Mouse (Mus musculus): ENCODE measurements around the gene Itih2. TPM values are rescaled to one million over a fixed set of nuclear protein-coding genes. Genes with fewer than 3 reads are reported as not detected.

Itih2 gene
- 0.02 TPM for polyA plus RNA-seq (2012; fragmentation: generic; extraction: Trizol)

DNA sequence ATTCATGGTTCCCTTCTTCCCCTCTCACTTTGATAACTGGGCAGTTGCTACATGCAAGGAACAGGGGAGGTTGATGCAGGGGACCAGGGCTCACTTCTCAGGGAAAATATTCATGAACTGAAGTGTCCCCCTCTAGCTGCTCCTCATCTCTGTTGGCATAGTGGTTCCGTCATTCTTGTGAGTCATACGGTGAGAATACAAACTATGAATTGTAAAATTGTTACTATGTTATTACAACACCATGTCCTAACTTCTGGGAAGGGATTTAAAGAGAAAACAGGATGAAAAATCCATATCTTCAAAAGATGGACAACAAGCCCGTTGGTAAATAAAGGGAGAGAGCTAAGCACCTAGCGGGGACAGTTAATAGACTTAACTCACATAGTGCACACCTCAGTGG is at the start of gene Itih2:
Itih2 (minus strand) TSS at position 101 of the 400 bp plus-strand sequence.
- no peak within 1 kb of the TSS for H3K4me3 ChIP-seq
- TF ChIP-seq REST (IDR thresholded peaks at IDR 0.05; ENCODE audit: insufficient read depth, insufficient read length) (no peak), TCF3 (IDR thresholded peaks at IDR 0.05; ENCODE audit: insufficient read length, low read depth) (no peak), CEBPB (IDR thresholded peaks at IDR 0.05; ENCODE audit: insufficient read depth, poor library complexity, severe bottlenecking) (no peak), POLR2A (IDR thresholded peaks at IDR 0.05; ENCODE audit: insufficient read length, low read depth) (no peak), TCF12 (IDR thresholded peaks at IDR 0.05; ENCODE audit: insufficient read depth, poor library complexity, severe bottlenecking) (no peak), MYOD1 (IDR thresholded peaks at IDR 0.05; ENCODE audit: control insufficient read depth in 1 of 3, insufficient read length in 2 of 3, low read depth in 2 of 3) (no peak), MYOG (IDR thresholded peaks at IDR 0.05; ENCODE audit: control insufficient read depth in 1 of 3, insufficient read depth in 1 of 3, insufficient read length in 2 of 3, low read depth in 2 of 3) (no peak), MAX (IDR thresholded peaks at IDR 0.05; ENCODE audit: low read depth) (no peak), POLR2AphosphoS2 (IDR thresholded peaks at IDR 0.05; ENCODE audit: insufficient read length, low read depth) (no peak), SRF (IDR thresholded peaks at IDR 0.05; ENCODE audit: control insufficient read depth, insufficient read length, low read depth) (no peak), E2F4 (IDR thresholded peaks at IDR 0.05; ENCODE audit: insufficient read depth) (no peak)
- H3K36me3 ChIP-seq (ENCODE audit: control insufficient read depth, insufficient read depth), result no peaks in the 10 kb centered on the region
- no peaks in the 10 kb centered on the region for H3K79me2 ChIP-seq (ENCODE audit: control insufficient read depth, insufficient read depth)
- no peaks in the 10 kb centered on the region for H3K27me3 ChIP-seq (ENCODE audit: control insufficient read depth, insufficient read depth, insufficient read length)
- H3K4me2 ChIP-seq (ENCODE audit: low read depth), result no peak within 1 kb of the TSS
- no peak within 1 kb of the TSS for H3ac ChIP-seq (ENCODE audit: control insufficient read depth, insufficient read length)

DNA sequence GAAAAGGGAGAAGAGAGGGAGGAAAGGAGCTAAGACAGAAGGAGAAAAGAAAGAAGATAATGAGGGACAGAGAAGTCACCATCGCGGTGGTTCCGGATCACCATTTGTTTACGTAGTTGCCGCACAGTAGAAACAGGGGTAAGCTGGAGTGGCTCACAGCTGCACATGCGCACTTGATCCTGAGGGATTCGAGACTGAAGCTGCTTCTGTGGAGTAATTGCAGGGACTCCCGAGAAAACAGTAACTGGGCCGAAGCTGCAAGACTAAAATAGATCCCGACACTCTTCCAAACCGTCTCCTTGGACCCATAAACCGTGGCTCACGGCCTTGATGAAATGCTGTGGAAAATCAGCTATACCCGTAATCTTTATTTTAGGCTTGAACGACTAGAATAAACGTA is 38.8 kb upstream of the Itih2 start:
- Histone ChIP-seq H3K4me2 (ENCODE audit: low read depth) (no peak overlapping the region), H3K27me3 (ENCODE audit: control insufficient read depth, insufficient read depth, insufficient read length) (no peaks in the 10 kb centered on the region), H3K36me3 (ENCODE audit: control insufficient read depth, insufficient read depth) (no peaks in the 10 kb centered on the region), H3ac (ENCODE audit: control insufficient read depth, insufficient read length) (no peak overlapping the region), H3K4me3 (no peak overlapping the region), H3K79me2 (ENCODE audit: control insufficient read depth, insufficient read depth) (no peaks in the 10 kb centered on the region)
- TF ChIP-seq TCF12 (IDR thresholded peaks at IDR 0.05; ENCODE audit: insufficient read depth, poor library complexity, severe bottlenecking), result no peak
- TF ChIP-seq REST (IDR thresholded peaks at IDR 0.05; ENCODE audit: insufficient read depth, insufficient read length), result no peak
- TF ChIP-seq E2F4 (IDR thresholded peaks at IDR 0.05; ENCODE audit: insufficient read depth), result no peak
- TF ChIP-seq CEBPB (IDR thresholded peaks at IDR 0.05; ENCODE audit: insufficient read depth, poor library complexity, severe bottlenecking), result no peak
- TF ChIP-seq MAX (IDR thresholded peaks at IDR 0.05; ENCODE audit: low read depth), result no peak
- no peak for TF ChIP-seq USF1 (IDR thresholded peaks at IDR 0.05; ENCODE audit: low read depth)
- no peak for TF ChIP-seq MYOD1 (IDR thresholded peaks at IDR 0.05; ENCODE audit: control insufficient read depth in 1 of 3, insufficient read length in 2 of 3, low read depth in 2 of 3)
- TF ChIP-seq SRF (IDR thresholded peaks at IDR 0.05; ENCODE audit: control insufficient read depth, insufficient read length, low read depth), result no peak
- TF ChIP-seq POLR2A (IDR thresholded peaks at IDR 0.05; ENCODE audit: insufficient read length, low read depth), result no peak
- TF ChIP-seq MYOG (IDR thresholded peaks at IDR 0.05; ENCODE audit: control insufficient read depth in 1 of 3, insufficient read depth in 1 of 3, insufficient read length in 2 of 3, low read depth in 2 of 3), result no peak
- no peak for TF ChIP-seq POLR2AphosphoS2 (IDR thresholded peaks at IDR 0.05; ENCODE audit: insufficient read length, low read depth)
- no peak for TF ChIP-seq TCF3 (IDR thresholded peaks at IDR 0.05; ENCODE audit: insufficient read length, low read depth)

DNA sequence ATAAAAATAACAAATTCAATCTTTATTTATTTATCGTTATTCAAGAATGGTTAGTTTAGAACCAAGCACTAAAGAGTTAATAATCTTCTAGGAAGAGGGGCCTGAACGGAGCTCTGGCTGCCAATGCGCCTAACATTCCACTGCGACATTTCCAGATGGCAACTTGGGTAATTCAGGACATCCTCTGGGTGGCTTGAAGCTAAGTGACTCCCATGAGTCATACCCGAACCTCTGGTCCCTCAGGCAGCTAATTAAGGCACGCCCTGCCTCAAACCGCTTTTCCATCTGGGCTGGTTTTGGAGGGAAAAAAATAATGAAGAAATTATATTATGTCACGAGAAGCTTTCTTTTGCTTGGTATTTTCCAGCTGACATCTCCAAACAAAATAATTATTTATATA is 36.8 kb upstream of the Itih2 start:
- Histone ChIP-seq H3K4me3 (no peak overlapping the region), H3K79me2 (ENCODE audit: control insufficient read depth, insufficient read depth) (no peaks in the 10 kb centered on the region), H3K36me3 (ENCODE audit: control insufficient read depth, insufficient read depth) (no peaks in the 10 kb centered on the region), H3ac (ENCODE audit: control insufficient read depth, insufficient read length) (no peak overlapping the region), H3K4me2 (ENCODE audit: low read depth) (no peak overlapping the region), H3K27me3 (ENCODE audit: control insufficient read depth, insufficient read depth, insufficient read length) (no peaks in the 10 kb centered on the region)
- no peak for TF ChIP-seq MAX (IDR thresholded peaks at IDR 0.05; ENCODE audit: low read depth)
- TF ChIP-seq MYOG (IDR thresholded peaks at IDR 0.05; ENCODE audit: control insufficient read depth in 1 of 3, insufficient read depth in 1 of 3, insufficient read length in 2 of 3, low read depth in 2 of 3), result no peak
- no peak for TF ChIP-seq CEBPB (IDR thresholded peaks at IDR 0.05; ENCODE audit: insufficient read depth, poor library complexity, severe bottlenecking)
- no peak for TF ChIP-seq MYOD1 (IDR thresholded peaks at IDR 0.05; ENCODE audit: control insufficient read depth in 1 of 3, insufficient read length in 2 of 3, low read depth in 2 of 3)
- TF ChIP-seq SRF (IDR thresholded peaks at IDR 0.05; ENCODE audit: control insufficient read depth, insufficient read length, low read depth), result no peak
- TF ChIP-seq E2F4 (IDR thresholded peaks at IDR 0.05; ENCODE audit: insufficient read depth), result no peak
- no peak for TF ChIP-seq TCF3 (IDR thresholded peaks at IDR 0.05; ENCODE audit: insufficient read length, low read depth)
- no peak for TF ChIP-seq REST (IDR thresholded peaks at IDR 0.05; ENCODE audit: insufficient read depth, insufficient read length)
- no peak for TF ChIP-seq POLR2AphosphoS2 (IDR thresholded peaks at IDR 0.05; ENCODE audit: insufficient read length, low read depth)
- no peak for TF ChIP-seq POLR2A (IDR thresholded peaks at IDR 0.05; ENCODE audit: insufficient read length, low read depth)
- no peak for TF ChIP-seq USF1 (IDR thresholded peaks at IDR 0.05; ENCODE audit: low read depth)
- TF ChIP-seq TCF12 (IDR thresholded peaks at IDR 0.05; ENCODE audit: insufficient read depth, poor library complexity, severe bottlenecking), result no peak

DNA sequence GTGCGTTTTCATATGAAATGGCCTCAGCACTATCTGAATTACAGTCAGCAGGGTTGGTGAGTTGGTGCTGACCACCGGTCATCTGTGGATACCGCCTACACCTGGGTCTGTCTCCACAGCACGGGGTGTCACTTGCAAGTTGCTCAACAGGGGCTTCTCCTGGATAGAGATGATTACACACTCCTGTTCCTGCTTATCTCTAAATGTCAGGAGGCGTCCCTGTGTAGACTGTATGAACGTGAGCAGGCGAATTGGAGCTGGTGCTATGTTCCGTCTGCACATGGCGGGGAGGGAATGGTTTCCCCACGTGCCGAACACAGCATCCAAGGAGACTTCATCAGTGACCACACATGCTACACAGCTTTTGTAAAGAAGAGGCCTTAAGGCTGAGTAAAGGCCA is 36.1 kb upstream of the Itih2 start:
- Histone ChIP-seq H3K4me2 (ENCODE audit: low read depth) (no peak overlapping the region), H3K27me3 (ENCODE audit: control insufficient read depth, insufficient read depth, insufficient read length) (no peaks in the 10 kb centered on the region), H3K79me2 (ENCODE audit: control insufficient read depth, insufficient read depth) (no peaks in the 10 kb centered on the region), H3ac (ENCODE audit: control insufficient read depth, insufficient read length) (no peak overlapping the region), H3K4me3 (no peak overlapping the region), H3K36me3 (ENCODE audit: control insufficient read depth, insufficient read depth) (no peaks in the 10 kb centered on the region)
- no peak for TF ChIP-seq REST (IDR thresholded peaks at IDR 0.05; ENCODE audit: insufficient read depth, insufficient read length)
- no peak for TF ChIP-seq E2F4 (IDR thresholded peaks at IDR 0.05; ENCODE audit: insufficient read depth)
- no peak for TF ChIP-seq MAX (IDR thresholded peaks at IDR 0.05; ENCODE audit: low read depth)
- TF ChIP-seq CEBPB (IDR thresholded peaks at IDR 0.05; ENCODE audit: insufficient read depth, poor library complexity, severe bottlenecking), result no peak
- TF ChIP-seq TCF3 (IDR thresholded peaks at IDR 0.05; ENCODE audit: insufficient read length, low read depth), result no peak

GRCm38 (mm10) chr2:10166635-10167034 is 35.4 kb upstream of the Itih2 start:
- no peaks in the 10 kb centered on the region for H3K36me3 ChIP-seq (ENCODE audit: control insufficient read depth, insufficient read depth)
- no peaks in the 10 kb centered on the region for H3K79me2 ChIP-seq (ENCODE audit: control insufficient read depth, insufficient read depth)
- TF ChIP-seq MYOD1 (IDR thresholded peaks at IDR 0.05; ENCODE audit: control insufficient read depth in 1 of 3, insufficient read length in 2 of 3, low read depth in 2 of 3), result no peak
- TF ChIP-seq MAX (IDR thresholded peaks at IDR 0.05; ENCODE audit: low read depth), result no peak
- no peak for TF ChIP-seq TCF12 (IDR thresholded peaks at IDR 0.05; ENCODE audit: insufficient read depth, poor library complexity, severe bottlenecking)
- TF ChIP-seq CEBPB (IDR thresholded peaks at IDR 0.05; ENCODE audit: insufficient read depth, poor library complexity, severe bottlenecking), result no peak
- TF ChIP-seq E2F4 (IDR thresholded peaks at IDR 0.05; ENCODE audit: insufficient read depth), result no peak
- TF ChIP-seq POLR2AphosphoS2 (IDR thresholded peaks at IDR 0.05; ENCODE audit: insufficient read length, low read depth), result no peak
- TF ChIP-seq USF1 (IDR thresholded peaks at IDR 0.05; ENCODE audit: low read depth), result no peak
- no peak for TF ChIP-seq REST (IDR thresholded peaks at IDR 0.05; ENCODE audit: insufficient read depth, insufficient read length)
- TF ChIP-seq POLR2A (IDR thresholded peaks at IDR 0.05; ENCODE audit: insufficient read length, low read depth), result no peak
- TF ChIP-seq TCF3 (IDR thresholded peaks at IDR 0.05; ENCODE audit: insufficient read length, low read depth), result no peak
- TF ChIP-seq MYOG (IDR thresholded peaks at IDR 0.05; ENCODE audit: control insufficient read depth in 1 of 3, insufficient read depth in 1 of 3, insufficient read length in 2 of 3, low read depth in 2 of 3), result no peak
- no peak for TF ChIP-seq SRF (IDR thresholded peaks at IDR 0.05; ENCODE audit: control insufficient read depth, insufficient read length, low read depth)
- H3ac ChIP-seq (ENCODE audit: control insufficient read depth, insufficient read length), result no peak overlapping the region
- no peak overlapping the region for H3K4me2 ChIP-seq (ENCODE audit: low read depth)
- H3K27me3 ChIP-seq (ENCODE audit: control insufficient read depth, insufficient read depth, insufficient read length), result no peaks in the 10 kb centered on the region
- no peak overlapping the region for H3K4me3 ChIP-seq

Measured in myocyte (in vitro differentiated cells).